Comparison of ENCODE assay signal across 7 mouse cellular contexts in genomic region chr7:80666198-80666915, GRCm38 (mm10). TPM values are rescaled to one million over a fixed set of nuclear protein-coding genes. Genes with fewer than 3 reads are reported as not detected.
DNase-seq lines count a peak whose midpoint lies in the region; ATAC-seq and TF ChIP-seq lines count a peak whose summit lies in the region.

No protein-coding gene starts in this region.

- TF ChIP-seq RAD21 in MEL (IDR thresholded peaks at IDR 0.05; ENCODE audit: low read depth, low read length) = no peak

- no peak for TF ChIP-seq POLR2A in MEL (IDR thresholded peaks at IDR 0.05; ENCODE audit: control insufficient read depth in 1 of 2, insufficient read depth in 1 of 2, low read depth in 1 of 2, low read length in 2 of 2, poor library complexity in 1 of 2)

- DNase-seq in MEL (ENCODE audit: low read depth, low spot score) = peak; percentile 51
- peak; percentile 75 for DNase-seq in embryonic facial prominence, embryonic 10.5 days (ENCODE audit: low spot score)
- no peak for DNase-seq in urinary bladder, postnatal 10 days (ENCODE audit: low spot score)
- no peak for DNase-seq in cerebellum, adult 11 months

- peaks cover 14 to 34% of the 10 kb centered on the region in 2 experiments for H3K4me1 ChIP-seq in MEL (ENCODE audit: control insufficient read depth in 1 of 2, insufficient read depth in 2 of 2, low read length in 2 of 2)
- peaks cover 27% of the 10 kb centered on the region for H3K4me1 ChIP-seq in embryonic facial prominence, embryonic 10.5 days
- peaks cover 7% of the 10 kb centered on the region for H3K4me1 ChIP-seq in intestine, postnatal 0 days (replicated peaks; ENCODE audit: control insufficient read depth, insufficient read depth, low read length)
- H3K4me1 ChIP-seq in lung, embryonic 15.5 days = peaks cover 38% of the 10 kb centered on the region
- H3K4me1 ChIP-seq in midbrain, embryonic 15.5 days = no peaks in the 10 kb centered on the region

- peak overlapping the region; percentile 49 to 56 for H3K4me3 ChIP-seq in MEL (ENCODE audit: control insufficient read depth in 1 of 2, insufficient read depth in 1 of 2, low read depth in 2 of 2, low read length in 2 of 2)
- H3K4me3 ChIP-seq in embryonic facial prominence, embryonic 10.5 days = no peak overlapping the region
- H3K4me3 ChIP-seq in intestine, postnatal 0 days (ENCODE audit: low read depth, low read length) = no peak overlapping the region
- no peak overlapping the region for H3K4me3 ChIP-seq in lung, embryonic 15.5 days
- H3K4me3 ChIP-seq in midbrain, embryonic 15.5 days = no peak overlapping the region

- no peak for TF ChIP-seq EP300 in MEL (IDR thresholded peaks at IDR 0.05; ENCODE audit: low read depth in 1 of 2, low read length in 2 of 2)

- H3K27me3 ChIP-seq in MEL (ENCODE audit: control insufficient read depth in 1 of 2, insufficient read depth in 2 of 2, low read length in 2 of 2) = no peaks in the 10 kb centered on the region
- no peaks in the 10 kb centered on the region for H3K27me3 ChIP-seq in embryonic facial prominence, embryonic 10.5 days (replicated peaks; ENCODE audit: low read depth, poor library complexity, severe bottlenecking)
- H3K27me3 ChIP-seq in intestine, postnatal 0 days (replicated peaks; ENCODE audit: control insufficient read depth, insufficient read depth, low read length) = no peaks in the 10 kb centered on the region
- H3K27me3 ChIP-seq in lung, embryonic 15.5 days = no peaks in the 10 kb centered on the region
- H3K27me3 ChIP-seq in midbrain, embryonic 15.5 days (replicated peaks) = no peaks in the 10 kb centered on the region

- H3K9ac ChIP-seq in MEL (ENCODE audit: control insufficient read depth, low read depth, low read length, poor library complexity, severe bottlenecking) = peak overlapping the region; percentile 64
- H3K9ac ChIP-seq in intestine, postnatal 0 days (ENCODE audit: low read depth, low read length) = no peak overlapping the region
- H3K9ac ChIP-seq in lung, embryonic 15.5 days = no peak overlapping the region
- H3K9ac ChIP-seq in midbrain, embryonic 15.5 days = no peak overlapping the region

- peak overlapping the region; percentile 6; the same call in 1 of the 2 replicates for H3K4me2 ChIP-seq in intestine, postnatal 0 days (replicated peaks; ENCODE audit: low read depth)
- peak overlapping the region; percentile 16; the same call in 1 of the 2 replicates for H3K4me2 ChIP-seq in lung, embryonic 15.5 days
- no peak overlapping the region for H3K4me2 ChIP-seq in midbrain, embryonic 15.5 days

- peak overlapping the region; percentile 90 for H3K27ac ChIP-seq in MEL (ENCODE audit: control insufficient read depth, low read depth, low read length)
- H3K27ac ChIP-seq in embryonic facial prominence, embryonic 10.5 days (replicated peaks) = no peak overlapping the region; the same call in 1 of the 2 replicates
- peak overlapping the region; percentile 10; the same call in 1 of the 2 replicates for H3K27ac ChIP-seq in intestine, postnatal 0 days (ENCODE audit: low read depth, low read length)
- peak overlapping the region; percentile 79 for H3K27ac ChIP-seq in lung, embryonic 15.5 days
- H3K27ac ChIP-seq in midbrain, embryonic 15.5 days = no peak overlapping the region

- 49% methylated on average over 10 of the region's 10 CpGs for WGBS in embryonic facial prominence, embryonic 10.5 days
- WGBS in intestine, postnatal 0 days = 50% methylated on average over 10 of the region's 10 CpGs
- 18% methylated on average over 10 of the region's 10 CpGs for WGBS in lung, embryonic 15.5 days
- 86% methylated on average over 10 of the region's 10 CpGs for WGBS in midbrain, embryonic 15.5 days

- no peak for ATAC-seq in intestine, postnatal 0 days
- ATAC-seq in lung, embryonic 15.5 days (ENCODE audit: borderline replicate concordance, extremely low read depth, low FRiP score, low TSS enrichment) = peak; percentile 86
- no peak for ATAC-seq in midbrain, embryonic 15.5 days (replicated peaks)

- peaks cover 3% of the 10 kb centered on the region; the same call in 1 of the 2 replicates for H3K79me2 ChIP-seq in MEL (ENCODE audit: control insufficient read depth, insufficient read depth, low read length, poor library complexity)

- no peak for TF ChIP-seq CTCF in MEL (IDR thresholded peaks at IDR 0.05 in 2 of 3, conservative IDR thresholded peaks at IDR 0.05 in 1 of 3; ENCODE audit: control insufficient read depth in 1 of 3, insufficient read depth in 1 of 3, low read depth in 2 of 3, low read length in 3 of 3, poor library complexity in 1 of 3, severe bottlenecking in 1 of 3)
- no peak for TF ChIP-seq CTCF in intestine, postnatal 0 days (IDR thresholded peaks at IDR 0.05; ENCODE audit: low read depth)

- peaks cover 0 to 34% of the 10 kb centered on the region in 2 experiments; a peak in 2 of 4 replicates for H3K36me3 ChIP-seq in MEL (ENCODE audit: control insufficient read depth in 1 of 2, insufficient read depth in 2 of 2, low read length in 2 of 2)
- H3K36me3 ChIP-seq in embryonic facial prominence, embryonic 10.5 days (replicated peaks) = no peaks in the 10 kb centered on the region
- no peaks in the 10 kb centered on the region for H3K36me3 ChIP-seq in intestine, postnatal 0 days (ENCODE audit: control insufficient read depth, insufficient read depth)
- peaks cover 4% of the 10 kb centered on the region; the same call in 1 of the 2 replicates for H3K36me3 ChIP-seq in lung, embryonic 15.5 days
- H3K36me3 ChIP-seq in midbrain, embryonic 15.5 days (replicated peaks) = no peaks in the 10 kb centered on the region

- no peaks in the 10 kb centered on the region for H3K9me3 ChIP-seq in MEL (replicated peaks; ENCODE audit: insufficient read depth, low read length)
- no peaks in the 10 kb centered on the region for H3K9me3 ChIP-seq in embryonic facial prominence, embryonic 10.5 days
- H3K9me3 ChIP-seq in intestine, postnatal 0 days (ENCODE audit: control insufficient read depth) = no peaks in the 10 kb centered on the region
- H3K9me3 ChIP-seq in lung, embryonic 15.5 days = no peaks in the 10 kb centered on the region
- H3K9me3 ChIP-seq in midbrain, embryonic 15.5 days = no peaks in the 10 kb centered on the region

TF ChIP-seq in MEL, 35 proteins besides CTCF, POLR2A, EP300 and RAD21:
- TF ChIP-seq ELF1 (IDR thresholded peaks at IDR 0.05; ENCODE audit: low read depth, low read length) (no peak), NRF1 (IDR thresholded peaks at IDR 0.05; ENCODE audit: insufficient read depth, low read depth, low read length, poor library complexity, severe bottlenecking) (no peak), CHD2 (IDR thresholded peaks at IDR 0.05; ENCODE audit: low read length) (no peak), ZC3H11A (IDR thresholded peaks at IDR 0.05; ENCODE audit: low read depth, low read length) (no peak), NELFE (IDR thresholded peaks at IDR 0.05; ENCODE audit: low read depth, low read length) (no peak), SMC3 (IDR thresholded peaks at IDR 0.05; ENCODE audit: low read depth, low read length) (no peak), POLR2AphosphoS5 (IDR thresholded peaks at IDR 0.05; ENCODE audit: borderline replicate concordance, low read depth, low read length) (no peak), RCOR1 (IDR thresholded peaks at IDR 0.05; ENCODE audit: low read depth, low read length) (no peak), ZKSCAN1 (IDR thresholded peaks at IDR 0.05; ENCODE audit: low read depth, low read length) (no peak), MAFK (IDR thresholded peaks at IDR 0.05; ENCODE audit: borderline replicate concordance, low read depth, low read length) (no peak), ZNF384 (IDR thresholded peaks at IDR 0.05; ENCODE audit: low read depth, low read length) (no peak), MAZ (IDR thresholded peaks at IDR 0.05; ENCODE audit: low read depth, low read length) (no peak), ZMIZ1 (IDR thresholded peaks at IDR 0.05; ENCODE audit: low read depth, low read length) (no peak), USF2 (IDR thresholded peaks at IDR 0.05; ENCODE audit: borderline replicate concordance in 1 of 2, insufficient read depth in 1 of 2, low read depth in 1 of 2, low read length in 2 of 2) (no peak)

RNA-seq across cellular contexts. Expression of gene Crtc3, which starts 22.3 kb away (rescaled TPM):
- 4.2 and 5.0 TPM in 2 replicates for total RNA-seq in MEL (2012; rRNA removed)
- polyA plus RNA-seq in MEL (2012; ENCODE audit: insufficient read depth in 1 of 2, insufficient read length in 2 of 2, low read depth in 1 of 2, low replicate concordance in 2 of 2, missing spikeins in 1 of 2) = 10 to 100 TPM in 1 of 2 experiments, not detected in 1; 15.8 TPM
- polyA plus RNA-seq in embryonic facial prominence, embryonic 10.5 days (2016; fragmentation: Nextera tagmentation; extraction: Ambion mirVana) = 9.0 and 11.2 TPM in 2 replicates
- 11.5 and 13.8 TPM in 2 replicates for polyA plus RNA-seq in intestine, postnatal 0 days (2015; fragmentation: Nextera tagmentation; extraction: Ambion mirVana)
- 22.7 and 26.1 TPM in 2 replicates for polyA plus RNA-seq in lung, embryonic 15.5 days (2015; fragmentation: Nextera tagmentation; extraction: Ambion mirVana)
- 15.6 and 15.7 TPM in 2 replicates for polyA plus RNA-seq in midbrain, embryonic 15.5 days (2015; fragmentation: Nextera tagmentation; extraction: Ambion mirVana)

Comparison
In these comparisons a context has a peak if more than half of its experiments do, and no peak if none do; other contexts are left out.
1. DNase-seq: peak in MEL (single experiment) and embryonic facial prominence, embryonic 10.5 days (single experiment); none in urinary bladder, postnatal 10 days (single experiment) and cerebellum, adult 11 months (single experiment).
2. H3K27ac ChIP-seq: peak in MEL (single experiment), intestine, postnatal 0 days (single experiment) and lung, embryonic 15.5 days (single experiment); none in embryonic facial prominence, embryonic 10.5 days (single experiment) and midbrain, embryonic 15.5 days (single experiment).
3. H3K4me3 ChIP-seq: peak in MEL (2 of 2); none in embryonic facial prominence, embryonic 10.5 days (single experiment), intestine, postnatal 0 days (single experiment), lung, embryonic 15.5 days (single experiment) and midbrain, embryonic 15.5 days (single experiment).